Mouse (Mus musculus) left cerebral cortex, adult 2 months (tissue): ENCODE measurements at regions not wholly inside any gene's neighbourhood (a gene's known extent, or its start where the extent isn't known, plus 50 kb on each side); places are given as distances from the start of the nearest gene placed in this dataset.
"Not testable (repeated sequence)": the region's sequence is repeated elsewhere in the genome, so short reads cannot be mapped to it uniquely, and the experiment has no call there.

Experiments used
- DNase-seq, 2 experiments: peaks; one replicate each; pipeline ENCODE4 v3.0.0; 2021 to 2022; ENCODE audit warnings: low spot score in 2 of 2, mixed read lengths in 1 of 2; ENCODE audit errors: extremely low spot score in 1 of 2
- H3K27ac ChIP-seq: fragments of 200-600 bp; 2 replicates; pipeline ENCODE4 v1.8.1; 2022
- H3K4me3 ChIP-seq: fragments of 200-600 bp; 2 replicates; pipeline ENCODE4 v1.8.1; 2022
- CTCF ChIP-seq: fragments of 200-600 bp; IDR thresholded peaks from 2 replicates; pipeline ENCODE4 v1.8.1; 2022; ENCODE audit warnings: antibody characterized with exemption, mild to moderate bottlenecking, moderate library complexity
- intact Hi-C: fragments of 180-260 bp; cut with DNase I; formaldehyde crosslinking; loops from one replicate; pipeline ENCODE4 v1.15.1; 2025

- no peak for TF ChIP-seq CTCF
- DNase-seq: no peak
Observed at GRCm38 (mm10) chr9:4020093-4020492, 289.2 kb downstream of the Aasdhppt start.

GRCm38 (mm10) chr9:3996686-3997085 is 312.6 kb downstream of the Aasdhppt start:
- Histone ChIP-seq H3K27ac (no peak overlapping the region), H3K4me3 (no peak overlapping the region)
- no peak for DNase-seq
- TF ChIP-seq CTCF: no peak
- intact Hi-C loops: no loop called here

More at GRCm38 (mm10) chr9:4020093-4020492, 289.2 kb downstream of the Aasdhppt start:
- H3K4me3 ChIP-seq: no peak overlapping the region
- intact Hi-C loops: no loop called here
- no peak overlapping the region for H3K27ac ChIP-seq

GRCm38 (mm10) chr9:3988383-3988782 is 320.9 kb downstream of the Aasdhppt start:
- intact Hi-C loops, H3K27ac ChIP-seq, H3K4me3 ChIP-seq, DNase-seq: not testable (repeated sequence)

GRCm38 (mm10) chr9:3987971-3988370 is 321.3 kb downstream of the Aasdhppt start:
- intact Hi-C loops, H3K27ac ChIP-seq, DNase-seq, H3K4me3 ChIP-seq: not testable (repeated sequence)
